Mouse (Mus musculus) hindbrain, embryonic 10.5 days (tissue): ENCODE measurements around the gene Lcp1. TPM values are rescaled to one million over a fixed set of nuclear protein-coding genes. Genes with fewer than 3 reads are reported as not detected.

ENCODE experiments used
- DNase-seq: peaks from one replicate; pipeline ENCODE4 v3.0.0-alpha.2; 2017; ENCODE audit warnings: low spot score
- H3K27ac ChIP-seq: fragments of 300-500 bp; sonication (generic); 2 replicates; pipeline ENCODE4 v1.5.1; 2016; ENCODE audit warnings: mild to moderate bottlenecking, moderate library complexity
- H3K27me3 ChIP-seq: fragments of 300-500 bp; sonication (generic); 2 replicates; pipeline ENCODE4 v1.6.1; 2016; ENCODE audit warnings: mild to moderate bottlenecking; ENCODE audit not compliant: poor library complexity, insufficient read depth, severe bottlenecking
- H3K36me3 ChIP-seq: fragments of 300-500 bp; sonication (generic); 2 replicates; pipeline ENCODE4 v1.6.1; 2016; ENCODE audit warnings: mild to moderate bottlenecking, moderate library complexity
- H3K4me1 ChIP-seq: fragments of 300-500 bp; sonication (generic); replicated peaks from 2 replicates; pipeline ENCODE4 v1.6.1; 2016; ENCODE audit warnings: mild to moderate bottlenecking
- H3K4me3 ChIP-seq: fragments of 300-500 bp; sonication (generic); 2 replicates; pipeline ENCODE4 v1.5.1; 2016; ENCODE audit warnings: mild to moderate bottlenecking, moderate library complexity
- H3K9me3 ChIP-seq: fragments of 300-500 bp; sonication (generic); 2 replicates; pipeline ENCODE4 v1.6.1; 2016; ENCODE audit warnings: mild to moderate bottlenecking, moderate library complexity
- WGBS: fragments of 180-500 bp; shearing (Covaris S2); methylation state at CpG from one replicate; pipeline ENCODE4 v1.1.7; 2016; 5-methylcytosine and 5-hydroxymethylcytosine counted together
- polyA plus RNA-seq: library from polyadenylated mRNA; unstranded; fragments of >200 nt; fragmentation: Nextera tagmentation; extraction: Ambion mirVana; gene quantifications from 2 replicates; pipeline ENCODE4 v1.2.1, GENCODE M21; 2016

Gene Lcp1
- polyA plus RNA-seq, 1 experiment from 2014 or later, result 26.6 TPM

DNA sequence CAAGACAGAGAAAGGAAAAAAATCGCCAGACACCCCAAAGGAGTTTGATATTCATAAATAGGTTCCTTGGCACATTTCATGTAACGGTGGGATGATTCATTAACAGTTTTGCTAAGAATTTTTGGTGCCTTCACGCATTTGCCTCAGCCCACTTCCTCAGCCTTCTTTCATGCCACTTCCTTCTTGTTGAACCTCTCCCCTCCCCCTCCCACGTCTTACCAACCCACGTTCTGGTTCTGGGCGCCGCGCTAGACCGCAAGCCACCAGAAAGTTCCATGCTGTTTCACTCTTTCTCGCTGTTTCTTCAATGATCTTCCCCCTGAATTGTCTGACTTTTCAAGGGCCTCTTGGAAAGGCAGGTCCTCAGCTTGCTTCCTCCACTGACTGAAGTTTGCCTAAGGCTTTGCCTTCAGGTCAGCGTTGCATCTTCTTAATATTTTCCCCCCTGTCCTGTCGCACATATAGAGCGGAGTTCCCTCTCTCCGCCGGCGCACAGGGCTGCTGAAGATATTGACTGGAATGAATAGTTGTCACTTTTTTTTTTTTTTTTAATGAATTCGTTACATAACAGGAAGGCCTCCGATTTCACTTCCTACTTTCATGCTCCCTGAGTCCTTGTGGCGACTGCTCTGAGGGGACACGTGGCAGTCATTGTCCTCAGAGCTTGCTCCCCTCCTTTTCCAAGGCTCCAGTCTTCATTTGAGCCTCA lies 48.5 kb downstream of the Lcp1 start:
- no peak for DNase-seq
- 86% methylated on average over 20 of the region's 20 CpGs for WGBS
- H3K9me3 ChIP-seq, result no peaks in the 10 kb centered on the region

GRCm38 (mm10) chr14:75180551-75180978 lies 49.7 kb downstream of the Lcp1 start:
- Histone ChIP-seq H3K36me3 (no peaks in the 10 kb centered on the region), H3K27ac (no peak overlapping the region), H3K27me3 (no peaks in the 10 kb centered on the region), H3K4me1 (no peaks in the 10 kb centered on the region), H3K9me3 (no peaks in the 10 kb centered on the region), H3K4me3 (no peak overlapping the region)
- WGBS, result 83% methylated on average over 8 of the region's 8 CpGs
- no peak for DNase-seq

More for the DNA sequence above, 48.5 kb downstream of the Lcp1 start:
- Histone ChIP-seq H3K27ac (no peak overlapping the region), H3K4me1 (no peaks in the 10 kb centered on the region), H3K36me3 (no peaks in the 10 kb centered on the region), H3K27me3 (no peaks in the 10 kb centered on the region), H3K4me3 (no peak overlapping the region)

GRCm38 (mm10) chr14:75181062-75181935 lies 50.4 kb downstream of the Lcp1 start:
- no peaks in the 10 kb centered on the region for H3K27me3 ChIP-seq
- DNase-seq, result no peak
- H3K4me1 ChIP-seq, result no peaks in the 10 kb centered on the region
- H3K36me3 ChIP-seq, result no peaks in the 10 kb centered on the region
- no peak overlapping the region for H3K27ac ChIP-seq
- H3K4me3 ChIP-seq, result no peak overlapping the region
- WGBS, result 87% methylated on average over 9 of the region's 9 CpGs
- H3K9me3 ChIP-seq, result no peaks in the 10 kb centered on the region

- H3K36me3 ChIP-seq, result no peaks in the 10 kb centered on the region
- DNase-seq, result no peak
- no peaks in the 10 kb centered on the region for H3K4me1 ChIP-seq
- H3K27me3 ChIP-seq, result no peaks in the 10 kb centered on the region
- 82% methylated on average over 4 of the region's 4 CpGs for WGBS
- no peaks in the 10 kb centered on the region for H3K9me3 ChIP-seq
- no peak overlapping the region for H3K4me3 ChIP-seq
- no peak overlapping the region for H3K27ac ChIP-seq
Measured at GRCm38 (mm10) chr14:75182378-75182777, 51.5 kb downstream of the Lcp1 start.

GRCm38 (mm10) chr14:75182831-75183230 lies 51.9 kb downstream of the Lcp1 start:
- no peaks in the 10 kb centered on the region for H3K36me3 ChIP-seq
- WGBS, result 89% methylated on average over 5 of the region's 5 CpGs
- DNase-seq, result no peak
- no peaks in the 10 kb centered on the region for H3K9me3 ChIP-seq
- no peaks in the 10 kb centered on the region for H3K4me1 ChIP-seq
- no peak overlapping the region for H3K27ac ChIP-seq
- no peaks in the 10 kb centered on the region for H3K27me3 ChIP-seq
- no peak overlapping the region for H3K4me3 ChIP-seq

GRCm38 (mm10) chr14:75184069-75184790 lies 53.3 kb downstream of the Lcp1 start:
- H3K4me1 ChIP-seq, result no peaks in the 10 kb centered on the region
- no peaks in the 10 kb centered on the region for H3K36me3 ChIP-seq
- WGBS, result 86% methylated on average over 4 of the region's 4 CpGs
- H3K9me3 ChIP-seq, result no peaks in the 10 kb centered on the region
- no peaks in the 10 kb centered on the region for H3K27me3 ChIP-seq
- H3K27ac ChIP-seq, result no peak overlapping the region
- no peak overlapping the region for H3K4me3 ChIP-seq
- DNase-seq, result no peak

GRCm38 (mm10) chr14:75185796-75186594 lies 55.1 kb downstream of the Lcp1 start:
- Histone ChIP-seq H3K4me3 (no peak overlapping the region), H3K36me3 (no peaks in the 10 kb centered on the region), H3K27me3 (no peaks in the 10 kb centered on the region), H3K9me3 (no peaks in the 10 kb centered on the region), H3K4me1 (no peaks in the 10 kb centered on the region), H3K27ac (no peak overlapping the region)
- DNase-seq, result no peak
- WGBS, result 81% methylated on average over 5 of the region's 5 CpGs

GRCm38 (mm10) chr14:75186858-75187415 lies 56.0 kb downstream of the Lcp1 start:
- WGBS, result 89% methylated on average over 8 of the region's 8 CpGs
- no peak for DNase-seq
- no peaks in the 10 kb centered on the region for H3K9me3 ChIP-seq
- H3K4me3 ChIP-seq, result no peak overlapping the region
- H3K27ac ChIP-seq, result no peak overlapping the region
- no peaks in the 10 kb centered on the region for H3K36me3 ChIP-seq
- no peaks in the 10 kb centered on the region for H3K4me1 ChIP-seq
- no peaks in the 10 kb centered on the region for H3K27me3 ChIP-seq

DNA sequence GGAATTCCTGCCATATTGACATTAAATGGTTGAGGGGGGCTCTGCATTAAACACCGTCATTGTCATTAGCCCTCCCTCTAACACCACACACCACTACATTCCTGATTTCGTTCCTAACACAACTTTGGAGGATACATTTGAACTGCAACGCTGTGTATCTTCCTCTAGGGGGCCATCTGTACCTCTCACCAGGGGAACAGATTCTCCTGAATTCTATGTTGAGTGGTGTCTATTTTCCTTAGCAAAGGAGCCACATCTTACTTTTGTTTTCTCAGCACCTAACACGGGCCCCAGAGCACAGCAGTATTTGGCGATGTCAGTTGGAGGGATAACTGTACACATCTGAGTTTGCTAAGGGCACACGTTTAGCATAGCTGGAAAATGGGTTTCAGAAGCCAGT lies 57.6 kb downstream of the Lcp1 start:
- 78% methylated on average over 6 of the region's 6 CpGs for WGBS
- no peaks in the 10 kb centered on the region for H3K4me1 ChIP-seq
- H3K27ac ChIP-seq, result no peak overlapping the region
- H3K9me3 ChIP-seq, result no peaks in the 10 kb centered on the region
- no peaks in the 10 kb centered on the region for H3K27me3 ChIP-seq
- no peak for DNase-seq
- no peaks in the 10 kb centered on the region for H3K36me3 ChIP-seq
- no peak overlapping the region for H3K4me3 ChIP-seq

DNA sequence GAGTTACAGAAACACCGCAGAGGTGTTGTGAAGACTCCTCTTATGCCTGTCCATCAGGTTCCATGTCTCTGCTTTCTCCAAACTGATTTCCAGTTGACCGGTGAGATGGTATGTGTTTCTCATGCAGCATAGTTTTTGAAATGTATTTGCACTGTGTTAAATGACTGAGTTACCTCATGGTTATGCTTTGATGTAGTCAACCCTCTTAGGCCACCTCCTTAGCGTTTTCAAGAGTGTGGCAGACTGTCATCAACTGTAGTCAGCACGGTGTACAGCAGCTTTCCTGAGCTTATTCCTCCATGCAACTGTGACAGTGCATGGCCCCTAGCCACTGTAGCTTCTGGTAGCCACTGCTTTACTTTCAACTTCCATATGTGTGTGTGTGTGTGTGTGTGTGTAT lies 58.1 kb downstream of the Lcp1 start:
- 95% methylated on average over 4 of the region's 4 CpGs for WGBS
- DNase-seq, result no peak

DNA sequence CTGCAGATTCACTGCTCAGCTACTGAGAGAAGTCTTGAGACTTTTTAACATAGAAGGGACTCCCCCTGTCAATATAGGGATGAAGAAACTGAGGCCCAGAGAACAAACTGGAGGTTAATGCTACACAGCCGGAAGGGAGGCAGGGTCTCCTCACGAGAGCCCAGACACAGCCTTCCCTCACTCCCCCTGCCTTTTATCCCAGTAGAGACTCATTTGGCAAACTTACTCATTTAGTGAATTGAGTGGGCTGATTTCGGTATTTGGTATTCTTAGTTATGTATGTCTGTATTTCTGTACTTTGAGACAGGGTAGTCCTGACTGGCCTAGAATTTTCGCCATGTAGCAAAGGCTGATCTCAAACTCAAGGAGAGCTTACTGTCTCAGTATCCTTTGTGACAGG lies 59.8 kb downstream of the Lcp1 start:
- DNase-seq, result no peak
- H3K4me1 ChIP-seq, result no peaks in the 10 kb centered on the region
- H3K9me3 ChIP-seq, result no peaks in the 10 kb centered on the region
- WGBS, result 91% methylated on average over 4 of the region's 4 CpGs
- no peak overlapping the region for H3K4me3 ChIP-seq
- H3K27ac ChIP-seq, result no peak overlapping the region
- no peaks in the 10 kb centered on the region for H3K36me3 ChIP-seq
- no peaks in the 10 kb centered on the region for H3K27me3 ChIP-seq

More for the DNA sequence above, 58.1 kb downstream of the Lcp1 start:
- Histone ChIP-seq H3K27me3 (no peaks in the 10 kb centered on the region), H3K27ac (no peak overlapping the region), H3K36me3 (no peaks in the 10 kb centered on the region), H3K4me1 (no peaks in the 10 kb centered on the region), H3K4me3 (no peak overlapping the region), H3K9me3 (no peaks in the 10 kb centered on the region)

DNA sequence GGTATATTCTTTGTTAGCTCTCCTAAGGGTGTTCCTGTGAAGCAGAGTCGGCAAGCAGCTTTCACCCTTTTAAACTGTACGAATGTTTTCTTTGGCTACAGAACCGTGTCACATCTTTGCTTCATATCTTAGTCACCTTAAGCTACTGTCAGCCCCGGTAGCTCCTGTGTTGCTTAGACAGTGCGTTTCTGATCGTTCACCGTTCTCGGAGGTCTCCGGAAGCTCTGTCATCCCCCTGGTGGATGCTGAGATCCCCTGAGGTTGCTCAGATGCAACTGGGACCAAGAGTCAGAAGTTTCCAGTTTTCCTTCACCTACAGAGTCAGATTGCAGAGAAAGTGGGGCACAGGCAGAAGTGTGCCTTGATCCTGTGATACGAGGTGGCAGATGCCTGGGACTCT lies 61.5 kb downstream of the Lcp1 start:
- no peak for DNase-seq
- Histone ChIP-seq H3K27me3 (no peaks in the 10 kb centered on the region), H3K4me1 (no peaks in the 10 kb centered on the region), H3K27ac (no peak overlapping the region), H3K4me3 (no peak overlapping the region), H3K9me3 (no peaks in the 10 kb centered on the region), H3K36me3 (no peaks in the 10 kb centered on the region)
- WGBS, result 89% methylated on average over 10 of the region's 10 CpGs
